Mouse (Mus musculus): ENCODE measurements at regions not wholly inside any gene's neighbourhood (a gene's known extent, or its start where the extent isn't known, plus 50 kb on each side); places are given as distances from the start of the nearest gene placed in this dataset.

DNA sequence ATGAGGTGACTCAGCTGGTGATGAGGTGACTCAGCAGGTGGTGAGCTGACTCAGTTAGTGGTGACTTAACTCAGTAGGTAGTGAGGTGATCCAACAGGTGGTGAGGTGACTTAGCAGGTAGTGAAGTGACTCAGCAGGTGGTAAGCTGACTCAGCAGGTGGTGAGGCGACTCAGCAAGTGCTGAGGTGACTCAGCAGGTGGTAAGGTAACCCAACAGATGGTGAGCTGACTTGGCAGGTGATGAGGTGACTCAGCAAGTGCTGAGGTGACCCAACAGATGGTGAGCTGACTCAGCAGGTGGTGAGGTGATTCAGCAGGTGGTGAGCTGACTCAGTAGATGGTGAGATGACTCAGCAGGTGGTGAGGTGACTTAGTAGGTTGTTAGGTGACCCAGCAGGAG, 103.7 kb upstream of the Pou3f3 start:
- POLR2A ChIA-PET, result no interaction called here
- CTCF ChIA-PET, result no interaction called here

GRCm38 (mm10) chr1:42597065-42597464, 98.5 kb upstream of the Pou3f3 start:
- CTCF ChIA-PET, result no interaction called here
- POLR2A ChIA-PET, result interaction anchor here in 1 of 4 experiments (0.5 kb wide), 1 partner anchor 35 kb away, joined by 6 read pairs; no protein-coding TSS in a partner anchor

DNA sequence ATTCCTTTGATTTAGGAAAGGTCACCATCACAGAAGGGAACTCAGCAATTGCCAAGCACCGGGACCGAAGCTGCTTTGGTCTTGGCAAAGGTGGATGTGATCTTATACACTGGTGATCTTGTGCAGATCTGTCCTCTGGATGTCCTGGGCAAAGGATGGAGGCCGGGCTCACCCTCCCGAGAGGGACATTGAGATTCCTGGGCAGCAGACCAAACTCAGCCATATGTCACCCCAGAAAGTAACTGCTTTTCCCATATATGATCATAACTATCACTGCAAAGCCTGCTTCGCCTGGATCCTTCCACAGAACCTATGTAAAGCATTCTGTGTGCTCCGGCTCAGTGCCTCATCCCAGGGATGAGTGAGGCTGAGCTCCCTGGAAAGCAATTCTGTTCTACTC, 96.3 kb upstream of the Pou3f3 start:
- CTCF ChIA-PET, result no interaction called here

DNA sequence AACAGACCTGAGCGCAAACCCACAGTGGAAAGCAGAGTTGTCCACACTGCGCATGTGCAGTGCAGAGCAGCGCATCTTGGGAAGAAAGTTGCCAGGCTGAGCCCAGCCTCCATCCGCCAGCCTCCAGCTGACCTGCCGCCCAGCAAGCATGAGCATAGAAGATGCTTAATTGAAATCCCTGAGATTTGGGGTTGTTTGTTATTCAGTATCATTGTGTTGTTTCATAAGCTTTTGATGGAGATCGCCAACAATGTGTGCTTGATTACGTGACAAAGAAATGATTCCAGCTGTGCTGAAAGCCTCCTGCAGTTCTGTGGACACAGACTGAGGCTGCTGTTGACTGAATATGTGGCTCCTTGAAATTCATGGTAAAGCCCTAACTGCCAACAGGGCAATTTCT, 89.3 kb upstream of the Pou3f3 start:
- ChIA-PET CTCF (no interaction called here), POLR2A (interaction anchor here in 1 of 4 experiments (1.3 kb wide), 1 partner anchor 11 kb away, joined by 4 read pairs; no protein-coding TSS in a partner anchor)

More for the DNA sequence above, 96.3 kb upstream of the Pou3f3 start:
- POLR2A ChIA-PET, result no interaction called here

DNA sequence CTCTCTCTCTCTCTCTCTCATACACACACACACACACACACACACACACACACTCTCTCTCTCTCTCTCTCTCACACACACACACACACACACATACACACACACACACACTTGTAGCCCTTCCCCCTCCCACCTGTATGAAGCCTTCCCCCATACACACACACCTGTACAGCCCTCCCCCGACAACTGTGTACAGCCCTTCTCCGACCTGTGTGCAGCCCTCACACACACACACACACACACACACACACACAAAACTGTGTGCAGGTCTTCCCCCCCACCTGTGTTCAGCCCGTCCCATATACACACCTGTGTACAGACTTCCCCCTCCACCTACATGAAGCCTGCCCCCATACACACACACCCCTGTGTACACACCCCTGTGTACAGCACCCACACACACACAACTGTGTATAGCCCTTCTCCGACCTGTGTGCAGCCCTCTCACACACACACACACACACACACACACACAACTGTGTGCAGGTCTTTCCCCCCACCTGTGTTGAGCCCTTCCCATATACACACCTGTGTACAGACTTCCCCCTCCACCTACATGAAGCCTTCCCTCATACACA, 88.0 kb upstream of the Pou3f3 start:
- POLR2A ChIA-PET, result interaction anchor here in 1 of 4 experiments (0.8 kb wide), 1 partner anchor 46 kb away, joined by 3 read pairs; no protein-coding TSS in a partner anchor
- CTCF ChIA-PET, result interaction anchor here in 1 of 4 experiments (0.6 kb wide), 1 partner anchor 1843 kb away, joined by 3 read pairs; no protein-coding TSS in a partner anchor

- ChIA-PET POLR2A (interaction anchor here in 1 of 4 experiments (0.7 kb wide), 1 partner anchor 18 kb away, joined by 3 read pairs; no protein-coding TSS in a partner anchor), CTCF (interaction anchor here in 1 of 4 experiments (0.6 kb wide), 1 partner anchor 554 kb away, joined by 6 read pairs; no protein-coding TSS in a partner anchor)
Observed at GRCm38 (mm10) chr1:42623766-42624165, 71.8 kb upstream of the Pou3f3 start.

DNA sequence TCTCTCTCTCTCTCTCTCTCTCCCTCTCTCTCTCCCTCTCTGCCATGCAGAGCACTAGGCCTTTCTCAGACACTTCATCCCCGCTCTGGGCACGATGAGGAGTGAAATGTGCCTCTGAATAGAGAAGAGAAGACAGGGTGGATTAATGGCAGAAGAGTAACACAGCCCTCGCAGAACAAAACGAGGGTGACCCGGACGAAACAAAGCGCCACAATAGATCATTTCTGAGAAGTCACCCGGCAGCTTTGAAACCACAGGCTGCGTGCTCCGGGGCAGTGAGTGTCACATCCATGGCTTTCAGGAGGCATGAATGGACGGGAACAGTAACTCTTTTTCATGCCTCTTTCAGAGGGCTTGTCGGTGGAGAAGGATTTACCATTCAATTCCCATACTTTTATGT, 66.8 kb upstream of the Pou3f3 start:
- ChIA-PET POLR2A (no interaction called here), CTCF (no interaction called here)

DNA sequence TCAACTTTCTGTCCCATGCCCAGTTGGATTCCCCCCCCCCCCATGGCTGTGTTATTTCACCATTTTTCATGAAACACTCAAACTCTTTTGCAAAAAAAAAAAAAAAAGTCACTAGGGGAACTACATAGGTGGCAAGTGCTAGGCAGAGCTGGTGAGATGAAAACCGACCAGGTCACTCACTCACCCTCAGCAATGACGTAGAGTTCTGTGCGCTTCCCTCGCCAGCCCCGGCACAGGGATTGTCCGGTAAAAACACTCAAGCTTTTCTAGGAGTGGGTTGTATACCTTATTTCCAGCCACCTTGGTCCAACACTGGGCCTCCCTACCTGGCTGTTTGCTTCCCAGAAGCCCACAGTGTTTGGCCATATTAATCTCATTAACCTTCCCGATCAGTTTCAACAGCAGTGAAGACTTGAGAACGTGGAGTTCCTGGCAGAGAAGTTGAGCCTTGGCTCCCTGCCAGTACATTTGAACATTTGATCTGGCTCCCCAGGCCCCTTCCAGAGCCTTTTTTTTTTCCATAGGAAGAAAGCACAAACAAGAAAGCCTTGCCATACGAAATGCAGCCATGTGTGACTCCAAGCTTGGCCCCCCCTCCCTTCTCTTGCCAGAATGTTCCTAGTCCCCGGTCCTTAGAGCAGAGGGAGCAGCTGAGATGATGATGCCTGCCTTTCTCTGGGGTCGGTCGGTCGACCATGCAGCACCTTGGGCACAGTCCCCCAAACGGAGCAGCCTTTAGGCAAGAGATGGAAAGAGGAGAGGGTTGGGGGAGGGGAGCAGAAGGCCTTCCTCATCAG, 65.9 kb upstream of the Pou3f3 start:
- ChIA-PET POLR2A (no interaction called here), CTCF (no interaction called here)

DNA sequence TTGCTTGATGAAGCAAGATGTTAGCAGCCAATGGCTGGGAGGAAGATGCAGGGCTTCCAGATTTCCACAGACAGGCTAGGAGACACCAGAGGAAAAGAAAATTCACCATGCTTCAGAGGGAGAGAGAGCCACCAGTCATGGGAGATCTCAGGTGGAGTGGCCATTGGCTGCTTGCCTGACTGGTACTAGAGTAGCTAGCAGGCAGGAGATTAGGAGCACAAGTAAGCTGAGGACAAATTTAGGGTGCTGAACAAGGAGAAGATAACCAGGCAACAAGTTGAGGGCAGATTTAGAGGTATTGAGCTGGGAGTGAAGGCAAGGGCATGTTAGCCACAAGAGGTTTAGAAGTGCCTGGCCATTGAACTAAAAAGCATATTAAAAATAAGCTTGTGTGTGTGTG, 63.3 kb upstream of the Pou3f3 start:
- ChIA-PET POLR2A (no interaction called here), CTCF (interaction anchor here in 1 of 4 experiments (0.7 kb wide), 1 partner anchor 1341 kb away, joined by 3 read pairs; no protein-coding TSS in a partner anchor)

- ChIA-PET CTCF (interaction anchor here in 1 of 4 experiments (0.6 kb wide), 1 partner anchor 78 kb away, joined by 7 read pairs; no protein-coding TSS in a partner anchor), POLR2A (no interaction called here)
Observed at GRCm38 (mm10) chr1:42636558-42636957, 59.0 kb upstream of the Pou3f3 start.
